Mouse (Mus musculus) central nervous system, embryonic 14 days (tissue): ENCODE results near the gene Pkdrej. TPM values are rescaled to one million over a fixed set of nuclear protein-coding genes. Genes with fewer than 3 reads are reported as not detected.

Experiments
- polyA plus RNA-seq: library from polyadenylated mRNA; depleted of rRNA; stranded (reverse); fragments of >200 nt; gene quantifications from 2 replicates; pipeline ENCODE4 v1.2.3, GENCODE M21; 2012; rRNA removed

The Pkdrej gene
- polyA plus RNA-seq, result 0.05 and 0.11 TPM in 2 replicates

GRCm38 (mm10) chr15:85821203-85822010 is at the start of gene Pkdrej:
TSS of gene Pkdrej (minus strand) at chr15:85821734.

DNA sequence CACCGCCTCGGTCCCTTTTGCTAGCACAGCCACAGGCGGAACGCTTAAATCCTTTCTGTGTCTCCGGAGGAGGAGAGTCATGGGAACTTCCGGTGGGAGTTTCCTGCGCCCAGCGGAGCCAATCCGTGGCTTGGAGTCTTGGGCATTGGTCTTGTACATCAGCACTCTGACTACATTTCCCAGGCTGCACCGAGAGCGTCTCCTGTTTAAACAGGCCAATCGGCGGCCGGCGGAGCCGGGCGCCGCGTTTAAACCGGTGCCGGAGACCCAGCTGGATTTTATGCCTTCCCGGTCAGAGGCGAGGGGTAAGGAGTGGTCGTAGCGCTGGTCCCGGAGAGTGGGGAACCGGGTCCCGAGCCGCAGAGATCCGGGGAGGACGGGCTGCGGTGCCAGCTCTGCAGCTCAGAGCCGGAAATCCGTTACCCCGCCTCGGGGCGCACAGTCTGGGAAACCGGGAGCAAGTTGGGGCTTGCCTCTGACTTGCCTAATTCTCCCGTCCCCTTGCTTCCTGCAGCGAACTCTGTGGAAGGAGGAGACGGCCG is 38.0 kb upstream of the Pkdrej start, which contains the start of gene Gtse1:
Gtse1 (plus strand) TSS at position 256 of the 542 bp plus-strand sequence.

DNA sequence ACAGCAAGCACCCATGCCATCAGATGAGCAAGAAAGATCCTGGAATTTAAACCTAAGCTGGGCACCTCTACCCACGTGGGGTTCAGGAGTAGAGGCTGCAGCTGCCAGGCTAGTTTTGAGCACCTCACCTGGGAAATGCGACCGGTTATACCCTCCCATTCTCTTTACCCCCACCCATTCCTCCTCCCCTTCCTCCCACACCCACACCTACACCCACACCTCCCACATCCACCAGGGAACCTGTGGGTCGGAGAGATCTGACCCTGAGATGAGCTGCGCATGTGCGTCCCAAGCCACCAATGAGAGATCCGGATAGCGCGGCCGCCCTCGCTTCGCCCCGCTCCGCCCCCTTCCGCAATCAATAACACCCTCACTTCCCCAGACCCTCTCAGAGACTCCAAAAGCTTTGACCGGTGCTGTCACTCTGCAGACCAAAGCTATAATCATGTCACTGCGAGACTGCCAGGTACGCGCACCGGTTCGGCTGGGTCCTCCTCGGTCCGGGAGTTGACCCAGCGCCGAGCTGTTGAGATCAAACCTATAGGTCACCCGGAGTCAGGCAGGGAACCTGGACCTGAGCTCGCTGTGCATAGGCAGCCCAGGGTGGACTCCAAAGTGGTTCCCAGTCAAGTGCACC is 10.5 kb upstream of the Pkdrej start, which contains the start of gene Ttc38:
Ttc38 (plus strand) TSS at position 353 of the 637 bp plus-strand sequence.

DNA sequence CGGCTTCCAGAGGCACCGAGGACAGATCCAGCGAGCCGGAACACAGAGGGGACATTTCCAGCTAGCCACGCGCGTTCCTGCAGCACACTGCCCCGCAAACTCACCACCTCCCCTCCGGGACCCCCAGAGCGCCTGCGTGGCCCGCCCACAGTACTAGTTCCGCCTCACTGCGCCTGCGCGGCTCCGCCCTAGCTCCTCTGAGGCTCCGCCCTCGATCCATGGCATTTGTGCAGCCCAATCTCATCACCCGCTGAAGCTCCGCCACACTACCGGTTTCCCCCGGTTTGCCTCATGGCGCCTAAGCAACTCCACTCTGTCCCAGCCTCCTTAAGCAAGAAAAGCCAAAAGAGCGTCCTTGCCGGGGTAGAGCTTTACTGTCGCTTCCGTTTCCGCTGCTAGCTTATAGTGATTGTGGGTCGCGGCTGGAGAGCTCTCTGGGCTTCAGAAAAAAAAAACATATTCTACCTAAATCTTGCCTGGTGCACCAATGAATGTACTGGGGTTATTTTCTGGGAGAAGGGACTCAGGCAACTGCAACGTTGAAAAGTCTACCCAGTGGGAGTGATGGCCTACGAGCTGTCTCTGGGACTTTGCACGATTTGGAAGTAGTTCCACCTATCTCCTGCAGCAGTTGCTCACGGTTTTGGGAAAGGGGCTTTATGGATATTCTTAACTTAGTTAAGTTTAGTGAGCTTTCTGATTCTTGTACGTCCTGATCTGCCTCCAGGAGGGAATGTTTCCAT is 9.8 kb downstream of the Pkdrej start, which contains the start of gene Cdpf1:
Cdpf1 (minus strand) TSS at position 163 of the 743 bp plus-strand sequence.

Other genes starting within 250 kb of the Pkdrej start
- 35.5 and 58.4 TPM in 2 replicates for gene Wnt7b, start 239.3 kb downstream of the Pkdrej start, polyA plus RNA-seq
- gene Ppara, start 86.8 kb downstream of the Pkdrej start, polyA plus RNA-seq, result 0.25 and 0.32 TPM in 2 replicates
- gene Cdpf1, start 10.0 kb downstream of the Pkdrej start, polyA plus RNA-seq, result 18.1 and 20.8 TPM in 2 replicates
- 3.6 and 3.8 TPM in 2 replicates for gene Ttc38, start 10.6 kb upstream of the Pkdrej start, polyA plus RNA-seq
- 14.9 and 20.3 TPM in 2 replicates for gene Gtse1, start 38.0 kb upstream of the Pkdrej start, polyA plus RNA-seq
- 78.8 and 80.3 TPM in 2 replicates for gene Trmu, start 57.6 kb upstream of the Pkdrej start, polyA plus RNA-seq
- 14.7 and 21.4 TPM in 2 replicates for gene Celsr1, start 212.0 kb upstream of the Pkdrej start, polyA plus RNA-seq
- gene Gramd4, start 236.0 kb upstream of the Pkdrej start, polyA plus RNA-seq, result 52.5 and 62.3 TPM in 2 replicates